Mouse (Mus musculus) kidney, adult 9 months (tissue): Measurements from ENCODE around the gene Fbxo31.
A peak's percentile ranks its signal among the peaks of the same experiment; 100 is the strongest.
"Not testable (repeated sequence)": the region's sequence is repeated elsewhere in the genome, so short reads cannot be mapped to it uniquely, and the experiment has no call there.

Experiments
- DNase-seq: peaks from one replicate; pipeline ENCODE4 v3.0.0; 2022

Fbxo31 gene

DNA sequence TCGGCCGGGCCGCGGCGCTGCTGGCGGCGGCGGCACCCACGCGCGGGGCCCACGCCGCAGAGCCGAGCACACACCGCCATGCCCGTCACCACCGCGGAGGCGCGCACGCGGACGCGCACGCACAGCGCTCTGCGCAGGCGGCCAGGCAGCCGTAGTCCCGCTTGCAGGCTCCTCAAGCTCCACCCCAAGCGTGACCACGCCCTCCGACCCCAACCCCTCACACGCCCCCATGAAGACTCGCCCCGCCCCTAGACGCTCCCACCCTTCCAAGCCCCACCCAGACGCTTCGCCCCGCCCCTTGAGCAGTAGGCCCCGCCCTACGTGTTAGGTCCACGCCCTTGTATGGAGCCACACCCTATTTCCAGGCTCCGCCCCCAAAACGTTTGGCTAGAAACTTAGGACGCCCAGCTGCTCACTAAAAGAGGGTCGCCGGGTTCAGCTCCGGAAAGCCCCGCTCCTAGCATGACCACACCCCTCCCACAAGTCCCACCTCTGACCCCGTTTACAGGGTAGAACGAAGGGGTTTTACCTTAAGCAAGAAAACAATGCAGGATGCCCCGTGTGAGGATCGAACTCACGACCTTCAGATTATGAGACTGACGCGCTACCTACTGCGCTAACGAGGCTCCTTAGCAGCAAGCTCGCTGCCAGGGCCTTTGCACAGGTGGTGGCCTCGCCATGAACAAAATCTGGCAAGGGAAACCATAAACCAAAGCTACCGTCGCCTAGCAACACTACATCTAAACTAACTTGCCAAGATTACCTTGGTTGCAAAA lies at the start of gene Fbxo31:
Gene Fbxo31, minus strand, starts transcription at position 131 of the 776 bp plus-strand sequence.
- DNase-seq, result peak; percentile 96

DNA sequence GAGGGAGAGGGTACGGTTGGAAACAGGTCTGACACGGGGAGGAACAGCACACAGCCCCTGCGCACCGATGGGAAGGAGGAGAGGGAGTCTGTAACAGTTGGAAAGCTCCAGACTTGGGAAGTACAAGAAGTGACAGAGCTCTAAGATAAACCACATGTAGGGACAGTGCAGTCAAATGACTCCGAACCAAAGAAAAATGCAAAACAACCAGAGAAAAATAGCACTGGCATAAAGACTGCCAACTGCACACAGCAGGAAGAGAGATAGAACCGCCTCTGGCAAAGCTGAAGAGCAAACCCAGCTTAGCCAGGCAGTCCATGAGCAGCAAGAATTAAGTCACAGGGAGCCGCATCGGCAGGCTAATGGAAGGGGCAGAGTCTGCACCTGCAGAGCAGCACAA lies 44.4 kb upstream of the Fbxo31 start:
- DNase-seq, result no peak

DNA sequence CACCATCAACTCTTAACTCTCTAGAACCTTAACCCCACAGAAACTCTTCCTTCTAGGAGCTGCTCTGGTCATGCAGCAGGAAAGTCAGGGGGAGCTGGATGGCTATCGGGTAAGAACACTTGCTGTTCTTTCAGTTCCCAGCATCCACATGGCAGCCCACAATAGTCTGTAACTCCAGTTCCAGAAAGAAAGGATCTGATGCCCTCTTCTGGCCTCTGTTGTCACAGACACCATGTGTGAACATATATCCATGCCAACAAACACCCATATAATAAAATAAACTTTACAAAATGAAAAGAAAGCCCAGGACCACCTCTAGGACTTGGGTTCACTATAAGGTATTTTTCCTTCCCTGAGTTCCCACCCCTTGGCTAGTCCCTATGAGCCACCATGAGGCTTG lies 43.3 kb upstream of the Fbxo31 start:
- DNase-seq, result peak; percentile 39

DNA sequence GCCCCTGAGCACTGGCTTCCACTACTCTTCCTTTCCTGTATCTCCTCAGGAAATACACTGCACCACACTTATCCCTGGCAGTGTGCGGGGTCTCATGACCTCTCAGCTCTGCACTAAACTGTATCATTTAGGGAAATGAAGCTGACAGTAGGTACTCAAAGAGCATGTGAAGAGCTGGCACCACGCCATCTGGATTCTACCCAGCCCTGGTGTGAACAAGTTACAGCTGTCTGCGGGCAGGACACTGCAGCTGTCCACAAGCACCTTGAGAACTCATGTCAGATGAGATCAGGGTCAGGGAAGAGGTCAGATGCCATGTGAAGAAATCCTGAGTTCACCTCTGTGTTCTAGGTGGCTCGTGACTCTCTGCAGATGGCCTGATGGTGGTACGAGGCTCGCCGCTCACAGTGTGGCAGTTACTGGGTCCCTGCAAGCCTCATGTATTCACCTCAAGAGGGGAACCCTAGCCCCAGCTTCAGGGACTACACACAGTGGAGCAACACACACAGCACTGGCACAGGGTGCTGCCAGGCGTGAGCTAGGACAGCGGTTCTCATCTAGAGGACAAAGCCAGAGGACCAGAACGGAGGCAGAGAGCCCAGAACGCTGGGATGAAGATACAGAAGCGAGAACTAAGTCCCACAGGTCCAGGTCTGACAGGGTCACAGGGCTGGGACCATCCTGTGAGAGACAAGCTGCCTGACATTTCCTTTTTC lies 42.4 kb upstream of the Fbxo31 start:
- DNase-seq, result peak; percentile 81

DNA sequence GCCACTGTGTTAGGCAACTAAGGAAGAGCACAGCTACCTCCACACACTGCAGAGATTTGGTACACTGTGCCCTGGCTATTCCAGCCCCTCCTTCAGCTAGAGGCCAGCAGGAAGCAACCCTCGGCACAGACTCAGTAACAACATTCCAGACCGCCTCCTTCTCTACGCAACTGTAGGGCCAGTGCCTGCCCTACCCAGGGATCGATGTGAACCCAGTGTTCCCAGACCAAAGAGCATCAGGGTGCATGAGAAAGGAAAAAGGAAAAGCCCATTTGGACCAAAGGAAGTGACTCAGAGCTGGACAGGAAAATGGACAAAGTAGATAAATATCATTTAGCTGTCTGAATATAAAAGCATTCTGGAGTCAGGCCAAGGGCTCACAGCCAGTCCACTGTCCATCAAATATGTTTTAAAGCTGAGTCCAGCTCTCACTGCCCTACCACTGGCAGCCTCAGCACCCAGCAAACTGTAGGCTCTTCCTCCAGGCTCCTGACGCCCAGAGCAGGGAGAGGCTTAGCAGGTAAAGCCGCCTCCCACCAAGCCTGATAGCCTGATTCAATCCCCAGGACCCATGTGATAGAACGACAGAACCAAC lies 40.9 kb upstream of the Fbxo31 start:
- peak; percentile 92 for DNase-seq

DNA sequence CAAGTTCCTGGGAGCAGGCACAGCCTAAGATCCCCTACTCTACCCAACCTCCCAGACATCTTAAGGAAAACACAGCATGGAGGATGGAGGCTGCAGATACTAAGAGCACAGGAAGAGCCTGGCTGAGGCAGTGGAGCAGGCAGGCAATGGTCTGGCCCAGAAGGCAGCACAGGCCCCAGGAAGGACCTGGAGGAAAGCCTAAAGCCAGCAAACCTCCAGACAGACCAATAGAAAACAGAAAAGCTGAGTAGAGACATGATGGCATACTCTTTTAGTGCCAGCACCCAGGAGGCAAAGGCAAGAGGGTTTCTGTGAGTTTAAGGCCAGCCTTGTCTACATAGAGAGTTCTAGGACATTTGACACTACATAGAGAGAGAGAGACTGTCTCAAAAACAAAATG lies 34.8 kb upstream of the Fbxo31 start:
- DNase-seq, result no peak

DNA sequence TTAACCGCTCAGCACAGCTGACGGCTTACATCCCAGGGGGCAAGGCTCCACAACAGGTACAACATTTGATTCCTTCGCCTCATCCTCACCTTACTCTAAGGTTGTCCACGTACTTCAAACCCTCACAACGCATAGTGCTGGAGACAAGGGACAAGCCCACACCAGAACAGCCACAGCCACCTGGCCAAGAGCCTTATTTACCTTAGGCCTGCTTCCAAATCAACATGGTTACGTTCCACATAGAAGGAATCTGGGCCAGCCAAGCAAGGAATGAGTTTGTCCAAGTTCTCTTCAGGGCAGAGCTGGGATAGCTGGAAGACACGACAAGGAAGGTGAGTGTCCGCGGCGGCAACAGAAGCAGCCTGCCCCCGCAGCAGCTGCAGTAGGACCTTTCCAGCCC lies 31.3 kb upstream of the Fbxo31 start:
- no peak for DNase-seq

DNA sequence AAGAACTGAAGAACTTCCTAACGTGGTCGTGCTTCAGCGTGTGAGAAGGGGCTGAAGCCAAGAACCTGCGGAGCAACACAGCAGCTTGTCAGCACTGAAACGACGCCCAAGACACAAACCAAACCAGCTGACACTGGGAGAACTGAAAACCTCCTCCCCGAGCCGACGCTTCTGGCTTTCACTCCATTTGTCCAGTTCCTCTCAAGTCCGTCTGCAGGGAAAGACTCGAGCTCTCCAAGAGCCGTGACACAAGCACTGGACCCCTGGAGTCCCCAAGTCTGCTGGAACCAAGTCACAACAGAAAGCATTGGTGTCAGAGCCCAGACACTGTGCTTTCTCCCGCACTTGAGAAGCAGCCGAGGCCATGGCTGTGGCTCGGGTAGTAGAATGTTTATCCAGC lies 30.6 kb upstream of the Fbxo31 start:
- DNase-seq, result no peak

DNA sequence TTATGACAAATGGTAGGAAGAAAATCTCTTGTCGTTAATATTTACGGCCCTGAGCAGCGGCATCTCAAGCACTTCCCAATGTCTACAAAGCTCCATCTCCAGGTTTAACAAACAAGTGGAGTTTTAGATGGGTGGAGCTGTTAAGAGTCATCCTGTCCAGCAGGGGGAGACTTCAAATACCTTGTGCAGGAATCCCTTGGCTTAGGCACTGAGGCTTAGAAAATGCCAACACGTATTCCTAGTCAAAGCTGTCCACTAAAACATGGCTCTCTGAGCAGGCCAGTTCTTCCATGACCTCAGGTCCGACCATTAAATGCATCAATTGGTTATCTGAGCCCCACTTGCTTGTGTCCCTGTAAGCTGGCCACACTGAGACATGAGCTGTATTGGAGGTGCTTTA lies 29.1 kb upstream of the Fbxo31 start:
- peak; percentile 51 for DNase-seq

DNA sequence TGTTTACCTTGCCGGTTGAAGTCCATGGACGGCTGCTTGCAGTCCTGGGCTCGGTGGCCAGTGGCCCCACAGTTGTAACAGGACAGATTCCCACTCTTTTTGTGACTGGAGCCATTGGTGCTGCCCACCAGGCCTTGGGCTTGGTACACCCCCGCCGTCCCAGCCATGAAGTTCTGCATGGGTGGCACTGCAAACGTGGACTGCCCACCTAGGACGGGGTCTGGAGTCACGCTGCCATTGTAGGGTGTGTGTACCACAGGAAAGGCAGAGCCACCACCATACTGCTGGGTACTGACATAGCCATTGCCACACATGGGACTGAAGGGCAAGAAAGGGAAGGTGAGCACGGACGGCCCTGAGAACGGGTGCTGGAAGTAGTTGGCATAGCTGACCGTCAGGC lies 25.2 kb upstream of the Fbxo31 start:
- DNase-seq, result no peak

DNA sequence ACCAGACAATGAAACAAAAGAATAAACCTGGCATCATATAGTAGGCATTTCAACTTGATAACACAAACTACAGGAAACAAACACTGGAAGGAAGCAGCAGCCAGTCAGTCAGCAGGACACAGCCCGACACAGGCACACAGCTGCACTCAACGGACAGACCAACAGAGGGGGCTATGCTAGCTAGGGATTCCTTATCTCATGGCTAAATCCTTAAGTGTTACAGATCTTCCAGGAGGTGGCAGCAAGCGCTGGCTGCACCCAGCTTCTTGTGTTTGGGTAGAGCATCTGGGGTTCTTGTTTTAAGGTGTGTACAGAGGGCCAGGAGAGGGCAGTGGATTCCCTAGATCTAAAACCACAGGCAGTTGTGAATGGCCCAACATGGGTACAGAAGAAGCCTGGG lies 24.3 kb upstream of the Fbxo31 start:
- peak; percentile 88 for DNase-seq

DNA sequence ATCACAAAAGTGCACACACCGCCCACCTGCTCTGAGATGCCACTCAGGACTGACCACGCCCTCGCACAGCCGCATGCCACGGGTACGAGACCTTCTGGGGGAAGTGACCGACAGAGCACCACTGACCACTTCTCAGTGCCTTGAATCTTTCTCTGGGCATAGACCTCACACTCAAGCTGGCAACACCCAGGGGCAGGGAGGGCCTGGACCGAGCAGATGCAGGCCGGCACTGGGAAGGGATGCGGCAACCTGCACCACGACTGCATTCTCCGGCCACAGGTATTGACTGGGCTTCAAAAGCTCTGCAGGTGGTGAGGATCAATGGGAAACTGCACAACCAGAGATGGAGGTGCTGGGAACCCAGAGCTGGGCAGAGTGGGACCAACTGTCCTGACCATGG lies 23.8 kb upstream of the Fbxo31 start:
- DNase-seq, result no peak

DNA sequence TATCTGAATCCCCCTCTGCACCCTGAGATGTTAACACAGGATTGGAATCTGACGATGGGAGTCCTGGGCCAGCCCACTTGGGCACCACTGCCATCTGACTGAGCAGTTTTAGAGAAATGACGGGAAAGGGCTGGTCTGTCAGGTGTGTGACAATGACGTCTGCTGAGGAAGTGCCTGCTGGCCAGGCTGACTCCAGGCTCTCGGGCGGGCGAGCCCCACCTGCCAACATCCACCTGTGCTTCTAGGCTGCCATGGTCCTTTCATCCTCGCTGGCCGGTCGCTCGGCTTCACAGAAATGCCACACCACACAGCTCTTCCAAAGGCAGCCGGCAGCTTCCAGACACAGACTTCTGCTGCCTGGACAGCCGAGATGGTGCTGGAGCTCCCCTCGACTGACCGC lies 21.2 kb upstream of the Fbxo31 start:
- no peak for DNase-seq

DNA sequence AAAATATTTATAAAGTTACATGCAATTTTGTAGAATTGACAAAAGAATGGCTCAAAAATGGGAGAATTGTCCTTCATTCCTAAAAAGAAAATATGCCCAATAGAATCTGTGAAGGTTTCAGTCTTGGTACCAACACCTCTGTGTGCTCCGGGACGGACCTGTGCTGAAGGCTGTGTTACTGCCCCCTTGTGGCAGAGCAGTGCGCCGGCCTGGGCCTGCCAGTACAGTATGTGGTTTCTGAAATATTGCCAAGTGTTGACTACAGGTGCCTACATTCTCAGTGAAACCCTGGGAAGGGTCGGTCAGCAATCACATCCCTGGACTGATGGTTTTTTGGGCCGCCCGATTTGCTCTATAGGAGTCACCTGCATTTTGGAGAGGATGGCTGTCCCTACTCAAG lies 20.3 kb upstream of the Fbxo31 start:
- peak; percentile 92 for DNase-seq

DNA sequence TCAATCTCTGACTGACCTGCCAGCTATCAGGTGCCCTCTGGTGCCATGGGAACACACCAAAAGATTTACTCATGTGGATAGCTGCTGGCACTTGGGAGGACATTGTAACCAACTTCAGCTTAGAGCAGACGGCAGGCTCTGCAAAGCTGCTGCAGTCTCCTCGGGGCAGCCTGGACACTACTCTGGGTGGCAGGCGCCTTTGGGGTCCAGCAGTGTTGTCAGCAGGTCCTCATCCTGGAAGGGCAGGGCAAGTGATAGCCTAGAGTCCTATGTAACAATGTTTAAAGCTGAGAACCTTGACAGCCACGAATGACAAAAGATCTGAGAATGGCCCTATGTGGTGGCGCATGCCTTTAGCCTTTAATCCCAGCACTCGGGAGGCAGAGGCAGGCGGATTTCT lies 19.6 kb upstream of the Fbxo31 start:
- no peak for DNase-seq

DNA sequence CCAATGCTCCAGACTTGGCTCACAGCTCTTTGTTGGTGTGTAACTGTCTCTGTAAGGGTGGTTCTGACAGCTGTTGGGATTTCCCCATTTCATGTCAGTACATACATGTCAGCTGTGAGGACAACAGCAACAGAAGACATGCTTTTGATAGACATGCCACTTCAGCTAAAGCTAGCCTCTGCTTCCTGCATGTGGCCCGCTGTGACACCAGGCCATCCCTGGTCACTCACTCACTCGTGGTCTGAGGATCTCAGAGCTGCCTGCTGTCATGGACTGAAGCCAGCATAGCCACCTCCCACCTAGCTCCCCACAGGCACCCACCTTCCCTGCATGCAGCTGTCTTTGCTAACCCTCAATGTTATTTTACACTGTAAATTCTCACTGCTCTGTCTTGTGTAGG lies 18.9 kb upstream of the Fbxo31 start:
- not testable (repeated sequence) for DNase-seq

DNA sequence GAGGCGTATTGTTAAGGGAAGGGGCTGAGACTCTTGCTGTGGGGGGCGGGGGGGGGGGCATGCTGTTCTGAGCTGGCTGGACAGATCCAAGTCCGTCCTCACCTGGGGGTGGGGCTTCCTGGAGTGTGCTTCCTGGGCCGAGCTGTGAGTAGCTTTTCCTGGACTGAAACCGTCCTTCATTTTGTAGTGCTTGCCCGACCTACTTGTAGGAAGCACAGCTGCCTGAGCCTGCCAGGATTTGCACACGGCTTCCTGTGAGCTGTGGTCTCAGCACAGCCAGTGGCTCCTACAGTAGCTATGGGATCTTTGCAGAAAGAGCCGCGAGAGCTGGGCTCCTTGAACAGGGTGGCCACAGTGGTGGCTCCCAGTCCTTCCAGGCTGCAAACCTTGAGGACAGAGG lies 15.4 kb upstream of the Fbxo31 start:
- peak; percentile 69 for DNase-seq

DNA sequence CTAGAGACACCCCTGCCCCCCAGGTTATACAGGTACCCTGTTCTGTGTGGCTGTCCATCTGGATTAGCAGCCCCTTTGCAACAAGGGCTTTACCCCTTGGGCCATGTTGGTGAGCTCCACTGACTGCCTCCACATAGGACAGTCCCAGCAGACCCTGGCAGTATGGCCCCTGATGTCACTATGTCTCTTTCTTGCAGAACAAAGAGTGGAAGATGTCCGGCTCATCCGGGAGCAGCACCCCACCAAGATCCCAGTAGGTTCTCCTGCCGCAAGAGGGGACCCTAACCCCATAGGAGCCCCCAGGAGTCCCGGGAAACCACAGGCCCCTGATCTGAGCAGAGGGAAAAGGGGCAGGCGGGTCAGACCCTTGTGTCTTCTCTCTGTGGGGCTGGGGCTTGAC lies 14.7 kb upstream of the Fbxo31 start:
- no peak for DNase-seq

DNA sequence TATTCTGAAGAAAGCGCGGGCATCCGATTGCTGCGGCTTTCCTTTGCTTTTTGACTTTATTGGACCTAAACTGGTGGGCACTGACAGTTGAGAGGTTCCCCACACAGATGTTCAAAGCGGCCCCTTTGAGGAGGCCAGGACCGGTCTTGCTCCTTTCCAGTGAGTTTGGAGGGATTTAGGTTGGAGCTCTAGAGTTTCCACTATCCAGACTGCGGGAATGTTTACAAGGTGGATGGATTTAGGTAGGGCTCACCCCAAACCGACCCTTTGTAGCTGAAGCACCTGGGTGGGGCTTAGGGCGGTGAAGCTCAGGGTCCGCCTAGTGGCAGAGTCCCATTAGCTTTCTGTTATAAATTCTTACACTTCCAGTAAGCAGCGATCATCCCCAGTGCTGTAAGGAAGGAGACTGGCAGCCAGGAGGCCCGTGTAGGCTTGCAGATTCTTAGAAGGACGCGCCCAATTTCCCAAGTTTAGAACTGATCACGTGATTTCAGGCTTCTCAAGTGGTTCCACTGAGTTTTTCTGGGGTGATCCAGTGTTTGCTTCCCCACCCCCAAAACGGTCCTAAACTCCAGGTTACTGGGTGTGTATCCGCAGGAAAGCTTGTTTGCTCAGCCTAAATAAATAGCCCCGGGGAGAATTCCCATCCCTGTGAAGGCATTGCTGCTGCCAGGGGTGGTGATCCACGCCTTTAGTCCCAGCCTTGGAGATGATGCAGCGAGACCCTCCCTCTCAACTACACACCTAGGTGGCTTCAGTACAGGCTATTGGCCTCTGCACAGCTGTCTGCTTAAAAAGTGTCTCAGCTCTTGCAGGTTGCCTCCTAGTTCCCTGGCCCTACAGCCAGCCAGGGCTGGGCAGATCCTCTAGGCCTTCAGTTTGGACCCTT lies 12.8 kb upstream of the Fbxo31 start:
- peak; percentile 59 for DNase-seq

DNA sequence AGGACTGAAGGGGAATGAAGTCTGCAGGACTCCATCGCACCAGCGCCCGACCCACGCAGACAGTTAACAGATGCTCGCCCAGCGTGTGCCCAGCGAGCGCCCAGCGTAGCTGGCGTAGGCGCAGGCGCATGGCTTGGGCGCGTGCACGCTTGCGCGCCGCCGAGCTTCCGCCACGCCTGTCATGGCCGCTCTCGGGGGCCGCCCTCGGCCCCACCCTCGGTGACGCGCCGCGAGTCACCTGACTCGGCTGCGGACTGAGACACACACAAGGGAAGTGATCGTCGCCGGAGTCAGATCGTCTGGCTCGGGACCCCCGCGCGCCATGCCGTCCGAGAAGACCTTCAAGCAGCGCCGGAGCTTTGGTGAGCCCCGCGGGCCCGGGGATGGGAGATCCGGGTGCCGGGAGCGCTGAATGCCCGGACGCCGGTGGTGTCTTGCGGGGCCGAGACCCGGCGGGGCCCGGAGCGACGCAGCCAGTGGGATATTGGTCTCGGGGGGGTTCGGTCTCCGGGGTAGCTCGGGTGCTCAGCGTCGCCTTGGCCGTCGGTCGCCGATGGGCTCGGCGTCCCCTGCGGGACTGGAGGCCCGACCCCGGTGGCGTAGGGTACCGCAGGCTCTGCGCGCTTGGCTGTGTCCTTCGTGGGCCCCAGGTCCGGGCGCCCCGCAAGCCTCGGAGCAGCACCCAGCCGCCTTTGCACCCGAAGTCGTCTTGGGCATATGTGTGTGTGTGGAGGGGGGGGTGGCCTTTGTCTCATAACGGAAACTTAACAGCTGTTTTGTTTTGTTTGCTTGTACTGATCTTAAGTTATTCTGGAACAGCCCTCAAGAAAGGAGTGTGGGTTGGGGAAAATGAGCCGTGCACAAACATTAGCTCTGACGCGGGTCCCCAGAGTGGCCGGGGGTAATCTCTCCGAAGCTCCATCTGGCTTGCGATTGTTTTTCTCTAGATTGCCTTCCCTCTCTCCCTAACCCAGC lies 11.9 kb upstream of the Fbxo31 start, which contains the start of gene Map1lc3b:
Gene Map1lc3b, plus strand, starts transcription at position 159 of the 975 bp plus-strand sequence.
- peak; percentile 95 for DNase-seq

DNA sequence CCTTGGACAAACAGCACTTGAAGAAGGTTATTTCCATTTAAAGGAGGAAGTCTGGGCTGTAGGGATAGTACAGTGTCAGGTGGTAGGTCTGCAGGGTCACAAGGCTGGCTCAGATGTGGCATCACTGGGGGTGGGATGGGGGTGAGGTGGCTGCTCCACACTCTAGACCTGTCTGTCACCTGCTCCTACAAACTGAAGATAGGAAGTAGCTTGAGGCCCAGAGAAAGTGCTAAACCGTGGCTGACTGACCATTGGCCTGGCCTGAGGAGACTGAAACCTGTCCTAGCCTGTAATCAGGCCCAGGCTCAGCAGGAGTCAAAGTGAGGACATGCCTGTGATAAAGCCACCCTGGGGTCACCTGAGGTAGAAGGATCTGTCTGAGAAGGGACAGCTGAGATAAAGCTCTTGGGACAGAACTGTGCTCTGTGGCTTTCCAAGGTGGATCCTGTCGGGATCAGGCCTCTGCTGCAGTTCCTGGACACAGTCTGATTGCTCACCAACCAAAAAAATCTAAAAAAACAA lies 10.7 kb upstream of the Fbxo31 start:
- DNase-seq, result no peak

DNA sequence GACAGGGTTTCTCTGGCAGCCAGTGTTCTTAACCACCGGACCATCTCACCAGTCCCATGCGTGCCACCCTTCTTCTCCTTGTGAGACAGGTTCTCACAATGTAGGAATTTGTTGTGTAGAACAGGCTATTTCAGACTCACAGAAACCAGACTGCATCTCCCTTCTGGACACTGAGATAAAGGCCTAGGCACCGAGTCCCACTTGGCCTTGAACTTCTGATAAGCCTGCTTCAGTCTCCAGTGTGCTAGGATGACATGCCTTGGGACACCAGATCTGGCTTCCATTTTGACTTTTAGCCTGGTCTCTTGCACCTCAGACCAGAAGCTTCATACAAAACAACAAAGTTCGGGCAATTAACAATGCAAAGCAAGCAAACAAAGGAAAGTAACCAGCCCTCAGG lies 10.1 kb upstream of the Fbxo31 start:
- DNase-seq, result no peak
